Mouse (Mus musculus): ENCODE results near the gene Hist2h2bb. TPM values are rescaled to one million over a fixed set of nuclear protein-coding genes. Genes with fewer than 3 reads are reported as not detected.
"Not testable (repeated sequence)": the region's sequence is repeated elsewhere in the genome, so short reads cannot be mapped to it uniquely, and the experiment has no call there.

Hist2h2bb gene
- polyA plus RNA-seq, 1 experiment: 3.6 TPM

DNA sequence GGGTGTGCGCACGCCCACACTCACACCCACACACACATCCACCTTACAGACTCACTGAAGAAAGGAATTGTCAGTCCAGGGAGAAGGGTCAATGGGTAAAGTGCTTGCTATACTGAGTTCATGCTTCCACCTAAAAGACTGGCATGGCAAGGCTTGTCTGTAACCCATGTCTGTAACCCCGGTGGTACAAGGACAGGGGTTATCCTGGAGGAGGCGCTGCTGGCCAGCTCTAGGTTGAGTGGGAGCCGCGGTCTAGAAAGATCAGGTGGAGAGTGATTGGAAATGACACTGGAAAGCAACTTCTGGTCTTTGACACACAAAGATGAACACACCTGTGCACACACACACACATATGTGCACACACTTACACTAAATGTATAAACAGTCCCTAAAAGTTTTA is 11.1 kb downstream of the Hist2h2bb start:
- Histone ChIP-seq H3K27ac (ENCODE audit: insufficient read depth, low read depth, low read length) (no peak overlapping the region), H3K4me3 (ENCODE audit: insufficient read depth, low read length) (no peak overlapping the region), H3K4me1 (ENCODE audit: control insufficient read depth, insufficient read depth, low read length) (peaks cover 6% of the 10 kb centered on the region)
- TF ChIP-seq CTCF (IDR thresholded peaks at IDR 0.05; ENCODE audit: low read depth, low read length): no peak
- TF ChIP-seq POLR2A (IDR thresholded peaks at IDR 0.05; ENCODE audit: borderline replicate concordance, low read depth, low read length): no peak

GRCm38 (mm10) chr3:96284457-96284856 is 14.9 kb downstream of the Hist2h2bb start:
- Histone ChIP-seq H3K4me3 (ENCODE audit: insufficient read depth, low read length) (no peak overlapping the region), H3K27ac (ENCODE audit: insufficient read depth, low read depth, low read length) (no peak overlapping the region), H3K4me1 (ENCODE audit: control insufficient read depth, insufficient read depth, low read length) (peaks cover 4% of the 10 kb centered on the region)
- TF ChIP-seq CTCF (IDR thresholded peaks at IDR 0.05; ENCODE audit: low read depth, low read length) (no peak), POLR2A (IDR thresholded peaks at IDR 0.05; ENCODE audit: borderline replicate concordance, low read depth, low read length) (no peak)

DNA sequence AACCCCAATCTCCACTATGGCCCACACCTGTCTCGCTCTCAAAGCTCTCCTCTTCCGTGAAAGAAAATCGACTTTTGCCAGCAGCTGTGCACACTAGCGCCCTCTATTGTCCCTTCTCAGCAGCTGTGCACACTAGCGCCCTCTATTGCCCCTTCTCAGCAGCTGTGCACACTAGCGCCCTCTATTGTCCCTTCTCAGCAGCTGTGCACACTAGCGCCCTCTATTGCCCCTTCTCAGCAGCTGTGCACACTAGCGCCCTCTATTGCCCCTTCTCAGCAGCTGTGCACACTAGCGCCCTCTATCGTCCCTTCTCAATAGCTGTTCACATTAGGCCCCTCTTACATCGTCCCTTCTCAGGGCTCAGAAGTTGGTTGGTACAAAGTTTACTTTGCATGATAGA is 17.8 kb downstream of the Hist2h2bb start:
- peak; percentile 95 for TF ChIP-seq CTCF (IDR thresholded peaks at IDR 0.05; ENCODE audit: low read depth, low read length)
- H3K4me1 ChIP-seq (ENCODE audit: control insufficient read depth, insufficient read depth, low read length): peaks cover 18% of the 10 kb centered on the region
- not testable (repeated sequence) for H3K4me3 ChIP-seq (ENCODE audit: insufficient read depth, low read length); H3K27ac ChIP-seq (ENCODE audit: insufficient read depth, low read depth, low read length)

DNA sequence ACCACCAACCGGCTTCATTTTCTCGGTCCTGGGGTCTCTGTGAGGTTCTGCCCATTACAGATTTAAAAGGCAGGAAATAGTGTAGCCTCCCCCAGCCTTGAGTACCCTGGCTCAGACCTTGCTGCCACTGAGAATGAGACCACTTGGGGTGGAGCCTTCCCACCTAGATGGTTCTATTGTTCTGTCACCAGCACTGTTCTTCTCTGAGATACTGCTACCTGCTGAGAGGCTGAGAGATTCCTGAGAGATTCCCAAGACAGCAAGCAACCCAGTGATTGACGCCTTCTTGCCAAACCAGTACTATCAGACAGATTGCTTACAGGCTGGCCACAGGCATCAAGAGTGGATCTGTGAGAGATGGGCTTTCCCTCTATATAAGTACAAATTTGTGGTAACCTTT is 19.6 kb downstream of the Hist2h2bb start:
- Histone ChIP-seq H3K4me1 (ENCODE audit: control insufficient read depth, insufficient read depth, low read length) (peaks cover 22% of the 10 kb centered on the region), H3K27ac (ENCODE audit: insufficient read depth, low read depth, low read length) (no peak overlapping the region), H3K4me3 (ENCODE audit: insufficient read depth, low read length) (no peak overlapping the region)
- TF ChIP-seq CTCF (IDR thresholded peaks at IDR 0.05; ENCODE audit: low read depth, low read length) (no peak), POLR2A (IDR thresholded peaks at IDR 0.05; ENCODE audit: borderline replicate concordance, low read depth, low read length) (no peak)

DNA sequence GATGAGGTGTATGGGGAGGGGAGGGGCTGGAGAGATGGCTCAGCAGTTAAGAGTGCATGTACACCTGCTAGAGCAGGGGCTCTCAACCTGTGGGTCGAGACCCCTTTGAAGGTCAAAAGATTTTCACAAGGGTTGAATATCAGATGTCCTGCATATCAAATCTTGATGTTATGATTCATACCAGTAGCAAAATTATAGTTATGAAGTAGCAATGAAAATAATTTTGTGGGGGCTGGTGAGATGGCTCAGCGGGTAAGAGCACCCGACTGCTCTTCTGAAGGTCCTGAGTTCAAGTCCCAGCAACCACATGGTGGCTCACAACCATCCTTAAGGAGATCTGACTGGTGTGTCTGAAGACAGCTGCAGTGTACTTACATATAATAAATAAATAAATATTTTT is 21.2 kb downstream of the Hist2h2bb start:
- H3K4me1 ChIP-seq (ENCODE audit: control insufficient read depth, insufficient read depth, low read length): peaks cover 26% of the 10 kb centered on the region
- H3K27ac ChIP-seq (ENCODE audit: insufficient read depth, low read depth, low read length); H3K4me3 ChIP-seq (ENCODE audit: insufficient read depth, low read length): not testable (repeated sequence)

GRCm38 (mm10) chr3:96292641-96293040 is 23.1 kb downstream of the Hist2h2bb start:
- H3K4me3 ChIP-seq (ENCODE audit: insufficient read depth, low read length): peak overlapping the region; percentile 58
- no peak for TF ChIP-seq POLR2A (IDR thresholded peaks at IDR 0.05; ENCODE audit: borderline replicate concordance, low read depth, low read length)
- no peak for TF ChIP-seq CTCF (IDR thresholded peaks at IDR 0.05; ENCODE audit: low read depth, low read length)
- H3K4me1 ChIP-seq (ENCODE audit: control insufficient read depth, insufficient read depth, low read length): peaks cover 26% of the 10 kb centered on the region
- peak overlapping the region; percentile 96 for H3K27ac ChIP-seq (ENCODE audit: insufficient read depth, low read depth, low read length)

GRCm38 (mm10) chr3:96293368-96293767 is 23.8 kb downstream of the Hist2h2bb start:
- TF ChIP-seq POLR2A (IDR thresholded peaks at IDR 0.05; ENCODE audit: borderline replicate concordance, low read depth, low read length) (no peak), CTCF (IDR thresholded peaks at IDR 0.05; ENCODE audit: low read depth, low read length) (no peak)

GRCm38 (mm10) chr3:96293787-96294186 is 24.2 kb downstream of the Hist2h2bb start, which contains the start of gene Fcgr1:
Gene Fcgr1, minus strand, starts transcription at chr3:96293969.
- peak within 1 kb of the TSS; percentile 96 for H3K27ac ChIP-seq (ENCODE audit: insufficient read depth, low read depth, low read length)
- peak within 1 kb of the TSS; percentile 58 for H3K4me3 ChIP-seq (ENCODE audit: insufficient read depth, low read length)
- peaks cover 27% of the 10 kb centered on the region for H3K4me1 ChIP-seq (ENCODE audit: control insufficient read depth, insufficient read depth, low read length)
- no peak for TF ChIP-seq POLR2A (IDR thresholded peaks at IDR 0.05; ENCODE audit: borderline replicate concordance, low read depth, low read length)
- no peak for TF ChIP-seq CTCF (IDR thresholded peaks at IDR 0.05; ENCODE audit: low read depth, low read length)

More at GRCm38 (mm10) chr3:96293368-96293767, 23.8 kb downstream of the Hist2h2bb start:
- Histone ChIP-seq H3K4me3 (ENCODE audit: insufficient read depth, low read length) (peak overlapping the region; percentile 58), H3K4me1 (ENCODE audit: control insufficient read depth, insufficient read depth, low read length) (peaks cover 26% of the 10 kb centered on the region), H3K27ac (ENCODE audit: insufficient read depth, low read depth, low read length) (peak overlapping the region; percentile 96)

- Histone ChIP-seq H3K4me3 (ENCODE audit: insufficient read depth, low read length) (no peak overlapping the region), H3K4me1 (ENCODE audit: control insufficient read depth, insufficient read depth, low read length) (peaks cover 35% of the 10 kb centered on the region), H3K27ac (ENCODE audit: insufficient read depth, low read depth, low read length) (no peak overlapping the region)
- TF ChIP-seq POLR2A (IDR thresholded peaks at IDR 0.05; ENCODE audit: borderline replicate concordance, low read depth, low read length) (no peak), CTCF (IDR thresholded peaks at IDR 0.05; ENCODE audit: low read depth, low read length) (no peak)
Measured at GRCm38 (mm10) chr3:96298360-96298759, 28.8 kb downstream of the Hist2h2bb start.

GRCm38 (mm10) chr3:96299562-96299961 is 30.0 kb downstream of the Hist2h2bb start:
- Histone ChIP-seq H3K4me3 (ENCODE audit: insufficient read depth, low read length) (no peak overlapping the region), H3K27ac (ENCODE audit: insufficient read depth, low read depth, low read length) (no peak overlapping the region; the same call in 1 of the 2 replicates), H3K4me1 (ENCODE audit: control insufficient read depth, insufficient read depth, low read length) (peaks cover 30% of the 10 kb centered on the region)
- TF ChIP-seq POLR2A (IDR thresholded peaks at IDR 0.05; ENCODE audit: borderline replicate concordance, low read depth, low read length): no peak
- TF ChIP-seq CTCF (IDR thresholded peaks at IDR 0.05; ENCODE audit: low read depth, low read length): no peak

All from bone marrow macrophage, adult 2 months (primary cell).